Mouse (Mus musculus): ENCODE measurements around the gene Gm28230. TPM values are rescaled to one million over a fixed set of nuclear protein-coding genes. Genes with fewer than 3 reads are reported as not detected.

The Gm28230 gene
- polyA plus RNA-seq, 1 experiment from 2014 or later: 1.3 TPM

DNA sequence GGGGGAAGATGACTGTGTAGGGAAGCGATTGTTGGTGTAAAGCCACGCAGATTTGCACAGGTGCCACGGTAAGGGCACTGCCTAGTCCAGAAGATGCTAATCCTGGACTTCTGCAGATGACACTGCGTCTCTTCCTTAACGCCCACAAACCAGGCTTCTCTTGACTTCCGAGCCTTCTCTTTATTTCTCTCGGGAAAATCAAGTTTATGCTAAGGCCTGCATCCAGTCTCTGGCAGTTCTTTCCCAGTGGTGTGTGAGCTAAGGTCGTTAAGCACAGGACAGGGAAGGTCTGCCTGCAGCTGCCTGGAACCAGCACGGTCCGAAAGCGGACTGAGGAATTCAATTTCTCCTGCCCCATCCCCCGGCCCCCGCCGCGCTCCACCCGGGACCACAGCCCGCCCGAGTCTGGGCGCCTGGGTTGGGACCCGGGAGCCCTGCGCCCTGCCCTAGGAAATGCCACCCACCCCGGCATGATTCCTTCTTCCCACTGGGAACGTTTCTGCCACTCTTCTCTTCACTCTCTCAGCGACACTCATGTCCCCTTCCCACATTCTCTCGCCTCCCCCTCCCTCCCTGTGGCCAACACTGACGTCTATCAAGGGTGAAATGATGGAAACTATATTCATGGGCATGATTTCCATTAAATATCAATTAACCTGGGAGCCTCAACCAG is 22.7 kb upstream of the Gm28230 start:
- Histone ChIP-seq H3K9me3 (ENCODE audit: low read length) (no peaks in the 10 kb centered on the region), H3K4me2 (replicated peaks; ENCODE audit: low read depth, low read length) (peak overlapping the region; percentile 72), H3K4me3 (ENCODE audit: low read length) (peak overlapping the region; percentile 78), H3K27ac (ENCODE audit: low read length) (peak overlapping the region; percentile 100), H3K9ac (replicated peaks; ENCODE audit: low read length) (peak overlapping the region; percentile 99), H3K27me3 (ENCODE audit: insufficient read depth, low read length) (no peaks in the 10 kb centered on the region), H3K4me1 (ENCODE audit: insufficient read depth, low read length) (peaks cover 35% of the 10 kb centered on the region; the same call in 1 of the 2 replicates), H3K36me3 (ENCODE audit: insufficient read depth, low read length) (no peaks in the 10 kb centered on the region)
- peak; percentile 57 for ATAC-seq (ENCODE audit: low FRiP score, low TSS enrichment)
- WGBS: 11% methylated on average over 26 of the region's 26 CpGs

DNA sequence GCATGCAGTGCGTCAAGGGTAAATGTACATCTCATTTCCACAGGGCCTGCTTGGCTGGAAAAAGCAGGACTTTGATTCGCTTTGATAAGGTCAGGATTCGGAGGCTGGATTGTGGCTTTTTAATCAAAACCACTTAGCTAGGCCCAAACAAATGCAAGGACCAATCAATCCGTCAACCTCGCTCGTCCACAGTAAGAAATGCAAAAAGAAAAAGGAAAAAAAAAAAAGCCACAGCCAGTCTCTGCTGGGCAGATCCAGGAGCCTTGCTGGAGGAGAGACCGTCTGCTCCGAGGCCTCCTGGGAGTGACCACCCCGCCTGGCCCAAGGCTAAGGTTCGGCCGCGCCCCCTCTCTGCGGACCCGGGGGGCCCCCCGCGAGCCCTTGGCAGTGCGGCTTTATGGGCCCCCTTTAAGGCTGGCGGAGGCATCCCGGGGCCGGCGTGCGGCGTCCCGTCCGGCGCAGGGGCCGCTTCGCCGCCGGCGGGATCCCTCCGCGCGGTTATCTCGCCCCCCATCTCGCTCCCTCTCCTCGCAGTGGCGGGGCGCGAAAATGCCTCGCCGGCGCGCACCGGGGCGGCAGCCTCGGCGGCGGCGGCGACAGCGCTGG is 22.0 kb upstream of the Gm28230 start, which contains the start of gene Hoxd8:
TSS of gene Hoxd8 (plus strand) at position 223 of the 606 bp plus-strand sequence.
- Histone ChIP-seq H3K27me3 (ENCODE audit: insufficient read depth, low read length) (no peaks in the 10 kb centered on the region), H3K4me3 (ENCODE audit: low read length) (peak within 1 kb of the TSS; percentile 78), H3K9me3 (ENCODE audit: low read length) (no peaks in the 10 kb centered on the region), H3K9ac (replicated peaks; ENCODE audit: low read length) (peak within 1 kb of the TSS; percentile 99), H3K27ac (ENCODE audit: low read length) (peak within 1 kb of the TSS; percentile 100), H3K4me2 (replicated peaks; ENCODE audit: low read depth, low read length) (peak within 1 kb of the TSS; percentile 72), H3K4me1 (ENCODE audit: insufficient read depth, low read length) (peaks cover 41% of the 10 kb centered on the region), H3K36me3 (ENCODE audit: insufficient read depth, low read length) (no peaks in the 10 kb centered on the region)
- peak; percentile 76 for ATAC-seq (ENCODE audit: low FRiP score, low TSS enrichment)
- WGBS: under 1% methylated on average over 50 of the region's 52 CpGs

DNA sequence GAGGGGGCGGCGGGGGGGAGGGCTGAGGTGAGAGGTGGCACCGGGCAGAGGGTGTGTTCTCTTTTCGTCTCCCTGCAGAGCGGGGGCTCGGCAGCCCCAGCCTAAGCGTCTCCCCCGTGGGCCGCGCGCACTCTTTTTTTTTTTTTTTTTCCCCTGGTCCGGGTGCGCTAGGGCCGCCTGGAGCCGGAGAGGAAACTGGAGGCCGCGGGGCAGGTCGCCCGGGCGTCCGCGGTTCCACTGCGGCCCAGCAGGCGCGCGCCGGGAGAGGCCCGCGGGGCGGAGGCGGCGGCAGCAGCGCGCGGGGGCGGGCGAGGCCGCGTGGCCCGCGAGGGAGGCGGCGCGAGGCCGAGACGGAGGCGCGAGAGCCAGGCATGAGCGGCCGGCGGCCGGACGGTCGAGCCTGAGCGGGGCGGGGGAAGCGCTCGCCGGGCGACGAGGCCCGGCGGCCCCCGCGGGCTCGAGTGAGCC is 21.5 kb upstream of the Gm28230 start:
- Histone ChIP-seq H3K4me3 (ENCODE audit: low read length) (peak overlapping the region; percentile 78), H3K36me3 (ENCODE audit: insufficient read depth, low read length) (no peaks in the 10 kb centered on the region), H3K9me3 (ENCODE audit: low read length) (no peaks in the 10 kb centered on the region), H3K4me2 (replicated peaks; ENCODE audit: low read depth, low read length) (peak overlapping the region; percentile 72), H3K9ac (replicated peaks; ENCODE audit: low read length) (peak overlapping the region; percentile 99), H3K4me1 (ENCODE audit: insufficient read depth, low read length) (peaks cover 43% of the 10 kb centered on the region), H3K27ac (ENCODE audit: low read length) (peak overlapping the region; percentile 100), H3K27me3 (ENCODE audit: insufficient read depth, low read length) (no peaks in the 10 kb centered on the region)
- peak; percentile 40 for ATAC-seq (ENCODE audit: low FRiP score, low TSS enrichment)
- under 1% methylated on average over 27 of the region's 66 CpGs for WGBS

DNA sequence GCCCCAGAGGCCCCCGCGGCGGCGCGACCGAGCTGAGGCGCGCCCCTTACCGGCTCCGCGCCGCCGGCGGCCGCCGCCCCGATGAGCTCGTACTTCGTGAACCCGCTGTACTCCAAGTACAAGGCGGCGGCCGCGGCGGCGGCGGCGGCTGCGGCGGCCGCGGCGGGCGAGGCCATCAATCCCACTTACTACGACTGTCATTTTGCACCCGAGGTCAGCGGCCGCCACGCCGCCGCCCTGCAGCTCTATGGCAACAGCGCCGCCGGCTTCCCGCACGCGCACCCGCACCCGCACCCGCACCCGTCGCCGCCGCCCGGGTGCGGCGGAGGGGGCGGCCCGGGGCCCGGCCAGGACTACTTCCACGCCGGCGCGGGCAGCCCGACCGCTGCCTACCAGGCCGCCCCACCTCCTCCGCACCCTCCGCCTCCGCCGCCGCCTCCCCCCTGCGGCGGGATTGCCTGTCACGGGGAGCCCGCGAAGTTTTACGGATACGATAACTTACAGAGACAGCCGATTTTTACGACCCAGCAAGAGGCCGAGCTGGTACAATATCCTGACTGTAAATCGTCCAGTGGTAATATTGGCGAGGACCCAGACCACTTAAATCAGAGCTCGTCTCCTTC is 20.9 kb upstream of the Gm28230 start:
- Histone ChIP-seq H3K27me3 (ENCODE audit: insufficient read depth, low read length) (no peaks in the 10 kb centered on the region), H3K4me2 (replicated peaks; ENCODE audit: low read depth, low read length) (peak overlapping the region; percentile 72), H3K27ac (ENCODE audit: low read length) (peak overlapping the region; percentile 100), H3K36me3 (ENCODE audit: insufficient read depth, low read length) (no peaks in the 10 kb centered on the region), H3K9me3 (ENCODE audit: low read length) (no peaks in the 10 kb centered on the region), H3K9ac (replicated peaks; ENCODE audit: low read length) (peak overlapping the region; percentile 99), H3K4me1 (ENCODE audit: insufficient read depth, low read length) (peaks cover 43% of the 10 kb centered on the region), H3K4me3 (ENCODE audit: low read length) (peak overlapping the region; percentile 78)
- ATAC-seq (ENCODE audit: low FRiP score, low TSS enrichment): peak; percentile 29
- under 1% methylated on average over 70 of the region's 85 CpGs for WGBS

DNA sequence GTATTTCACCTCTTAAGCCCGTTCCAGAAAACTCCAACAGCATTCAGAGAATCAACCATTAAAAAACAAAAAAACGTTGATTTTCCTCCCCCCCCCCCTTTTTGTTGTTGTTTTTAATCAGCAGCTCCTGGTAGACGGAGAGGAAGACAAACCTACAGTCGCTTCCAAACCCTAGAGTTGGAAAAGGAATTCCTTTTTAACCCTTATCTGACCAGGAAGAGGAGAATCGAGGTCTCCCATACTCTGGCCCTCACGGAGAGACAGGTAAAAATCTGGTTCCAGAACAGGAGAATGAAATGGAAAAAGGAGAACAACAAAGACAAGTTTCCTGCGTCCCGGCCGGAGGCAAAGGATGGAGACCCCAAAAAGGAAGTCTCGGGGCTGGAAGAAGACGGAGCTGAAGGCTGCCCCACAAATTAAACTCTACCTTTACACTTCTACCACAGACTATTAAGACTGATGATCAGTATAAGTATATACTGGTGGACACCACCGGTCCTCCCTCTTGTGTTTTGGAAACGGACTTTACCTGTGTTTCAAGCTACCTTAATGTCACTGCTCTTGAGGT is 20.1 kb upstream of the Gm28230 start:
- H3K27ac ChIP-seq (ENCODE audit: low read length): peak overlapping the region; percentile 100
- 3% methylated on average over 13 of the region's 13 CpGs for WGBS
- H3K27me3 ChIP-seq (ENCODE audit: insufficient read depth, low read length): no peaks in the 10 kb centered on the region
- peaks cover 42% of the 10 kb centered on the region for H3K4me1 ChIP-seq (ENCODE audit: insufficient read depth, low read length)
- peak overlapping the region; percentile 72 for H3K4me2 ChIP-seq (replicated peaks; ENCODE audit: low read depth, low read length)
- H3K36me3 ChIP-seq (ENCODE audit: insufficient read depth, low read length): no peaks in the 10 kb centered on the region
- no peak for ATAC-seq (ENCODE audit: low FRiP score, low TSS enrichment)
- peak overlapping the region; percentile 99 for H3K9ac ChIP-seq (replicated peaks; ENCODE audit: low read length)
- H3K9me3 ChIP-seq (ENCODE audit: low read length): no peaks in the 10 kb centered on the region
- H3K4me3 ChIP-seq (ENCODE audit: low read length): peak overlapping the region; percentile 78

DNA sequence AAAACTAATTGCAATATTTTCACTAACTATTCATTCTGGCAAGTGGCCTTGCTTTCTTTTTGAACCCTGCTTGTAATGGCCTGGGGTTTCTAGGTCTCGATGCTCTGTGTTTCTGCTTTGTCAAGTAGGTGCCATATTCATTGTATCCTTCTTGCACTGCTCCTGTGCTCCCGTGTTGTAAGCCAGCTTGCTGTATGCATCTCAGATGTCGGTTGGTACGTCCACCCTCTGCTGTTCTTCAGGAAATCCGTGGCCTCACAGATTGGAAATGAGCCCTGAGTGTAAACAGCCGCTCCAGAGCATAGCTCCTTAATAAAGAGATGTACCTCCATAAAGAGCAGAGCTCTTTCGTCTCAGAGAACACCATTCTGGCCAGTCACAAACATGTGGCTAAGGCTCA is 18.9 kb upstream of the Gm28230 start:
- no peaks in the 10 kb centered on the region for H3K36me3 ChIP-seq (ENCODE audit: insufficient read depth, low read length)
- H3K4me2 ChIP-seq (replicated peaks; ENCODE audit: low read depth, low read length): peak overlapping the region; percentile 72
- H3K9ac ChIP-seq (replicated peaks; ENCODE audit: low read length): peak overlapping the region; percentile 74
- WGBS: 11% methylated on average over 7 of the region's 7 CpGs
- no peaks in the 10 kb centered on the region for H3K27me3 ChIP-seq (ENCODE audit: insufficient read depth, low read length)
- peak overlapping the region; percentile 85 for H3K27ac ChIP-seq (ENCODE audit: low read length)
- no peaks in the 10 kb centered on the region for H3K9me3 ChIP-seq (ENCODE audit: low read length)
- peak overlapping the region; percentile 49 for H3K4me3 ChIP-seq (ENCODE audit: low read length)
- H3K4me1 ChIP-seq (ENCODE audit: insufficient read depth, low read length): peaks cover 42% of the 10 kb centered on the region
- ATAC-seq (ENCODE audit: low FRiP score, low TSS enrichment): no peak

DNA sequence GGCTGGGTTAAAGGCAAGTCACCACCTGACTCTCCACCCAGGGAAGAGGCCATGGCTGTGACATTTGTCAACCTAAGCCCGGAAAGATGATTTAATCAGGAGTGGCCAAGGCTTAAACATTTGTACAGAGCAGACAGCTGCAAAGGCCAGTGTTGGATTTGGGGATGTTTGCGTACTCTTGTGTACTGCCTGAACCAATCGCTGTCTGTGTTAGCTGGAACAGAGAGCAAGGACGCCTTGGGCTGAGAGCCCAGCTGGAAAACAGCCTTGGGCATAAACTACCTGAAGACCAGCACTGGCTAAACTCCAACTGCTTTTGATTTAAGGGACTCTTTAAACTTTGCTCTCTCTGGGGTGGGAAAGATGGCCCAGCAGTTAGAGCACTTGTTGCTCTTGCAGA is 17.9 kb upstream of the Gm28230 start:
- Histone ChIP-seq H3K27ac (ENCODE audit: low read length) (peak overlapping the region; percentile 99), H3K27me3 (ENCODE audit: insufficient read depth, low read length) (no peaks in the 10 kb centered on the region), H3K36me3 (ENCODE audit: insufficient read depth, low read length) (no peaks in the 10 kb centered on the region), H3K4me3 (ENCODE audit: low read length) (peak overlapping the region; percentile 49), H3K9me3 (ENCODE audit: low read length) (no peaks in the 10 kb centered on the region), H3K9ac (replicated peaks; ENCODE audit: low read length) (peak overlapping the region; percentile 48; the same call in 1 of the 2 replicates), H3K4me1 (ENCODE audit: insufficient read depth, low read length) (peaks cover 36% of the 10 kb centered on the region), H3K4me2 (replicated peaks; ENCODE audit: low read depth, low read length) (peak overlapping the region; percentile 72)
- WGBS: 24% methylated on average over 4 of the region's 4 CpGs
- ATAC-seq (ENCODE audit: low FRiP score, low TSS enrichment): no peak

DNA sequence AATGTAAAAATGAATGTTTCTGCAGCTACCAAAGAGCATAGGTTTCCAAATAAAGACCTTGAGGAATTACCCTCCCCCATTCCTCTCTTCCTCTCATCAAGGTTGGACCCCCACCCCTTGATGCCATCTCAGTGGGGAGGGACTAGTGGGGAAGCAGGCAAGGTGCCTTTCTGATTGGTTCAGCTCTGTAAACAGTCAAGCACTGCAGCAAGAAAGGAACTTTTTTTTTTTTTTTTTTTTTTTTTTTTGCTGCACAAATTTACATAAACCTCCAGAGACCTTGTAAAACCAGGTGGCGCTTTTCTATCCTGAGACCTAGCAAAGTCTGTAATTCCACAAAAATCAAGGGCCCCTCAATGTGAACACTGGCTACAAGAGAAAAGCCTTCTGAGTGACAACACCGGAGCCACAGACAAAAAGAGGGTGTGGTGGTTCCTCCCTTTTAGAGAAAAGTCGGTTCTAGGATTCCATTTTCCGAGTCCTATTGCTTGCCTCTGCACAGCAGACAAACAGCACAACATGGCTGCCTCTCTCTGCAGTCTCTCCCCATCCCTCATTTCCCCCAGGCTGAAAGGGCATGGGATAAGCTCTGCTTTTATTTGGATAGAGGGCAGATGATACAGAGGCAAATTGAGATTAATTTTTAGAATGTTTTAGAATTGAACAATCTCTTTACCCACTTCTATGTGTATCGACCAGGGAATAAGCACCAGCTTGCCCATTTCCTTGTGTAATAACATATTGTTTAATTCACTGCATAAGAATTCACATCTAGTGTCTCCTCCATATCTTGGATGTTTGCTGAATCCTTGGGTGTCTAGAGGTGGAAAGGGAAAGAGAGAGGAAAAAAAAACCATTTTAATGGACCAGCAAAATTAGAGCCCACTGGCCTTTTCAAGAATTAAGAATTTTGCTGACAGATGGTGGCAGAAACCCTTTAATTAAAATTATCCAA is 16.8 kb upstream of the Gm28230 start:
- H3K4me2 ChIP-seq (replicated peaks; ENCODE audit: low read depth, low read length): peak overlapping the region; percentile 72

More for the DNA sequence above, 16.8 kb upstream of the Gm28230 start:
- ATAC-seq (ENCODE audit: low FRiP score, low TSS enrichment): no peak
- WGBS: 21% methylated on average over 5 of the region's 5 CpGs
- H3K36me3 ChIP-seq (ENCODE audit: insufficient read depth, low read length): no peaks in the 10 kb centered on the region
- peak overlapping the region; percentile 61 for H3K9ac ChIP-seq (replicated peaks; ENCODE audit: low read length)
- peak overlapping the region; percentile 9 for H3K4me3 ChIP-seq (ENCODE audit: low read length)
- H3K9me3 ChIP-seq (ENCODE audit: low read length): no peaks in the 10 kb centered on the region
- peaks cover 34% of the 10 kb centered on the region for H3K4me1 ChIP-seq (ENCODE audit: insufficient read depth, low read length)
- peak overlapping the region; percentile 99 for H3K27ac ChIP-seq (ENCODE audit: low read length)
- no peaks in the 10 kb centered on the region for H3K27me3 ChIP-seq (ENCODE audit: insufficient read depth, low read length)
